Mouse (Mus musculus) forebrain, embryonic 12.5 days (tissue): ENCODE measurements at regions not wholly inside any gene's neighbourhood (a gene's known extent, or its start where the extent isn't known, plus 50 kb on each side); places are given as distances from the start of the nearest gene placed in this dataset.

Source experiments
- ATAC-seq: fragments of 200-750 bp; cut with Nextera tagmentation; 2 replicates; pipeline ENCODE4 v1.8.0; 2017; ENCODE audit warnings: moderate TSS enrichment; ENCODE audit not compliant: low FRiP score
- H3K27ac ChIP-seq: fragments of 300-500 bp; sonication (generic); 2 replicates; pipeline ENCODE4 v1.5.1; 2016; ENCODE audit warnings: mild to moderate bottlenecking
- H3K27me3 ChIP-seq: fragments of 300-500 bp; sonication (generic); 2 replicates; pipeline ENCODE4 v1.6.1; 2016; ENCODE audit warnings: mild to moderate bottlenecking
- H3K36me3 ChIP-seq: fragments of 300-500 bp; sonication (generic); replicated peaks from 2 replicates; pipeline ENCODE4 v1.6.1; 2016; ENCODE audit warnings: mild to moderate bottlenecking
- H3K4me1 ChIP-seq: fragments of 300-500 bp; sonication (generic); 2 replicates; pipeline ENCODE4 v1.6.1; 2016
- H3K4me2 ChIP-seq: fragments of 300-500 bp; sonication (generic); 2 replicates; pipeline ENCODE4 v1.6.1; 2016; ENCODE audit warnings: mild to moderate bottlenecking, moderate library complexity
- H3K4me3 ChIP-seq: fragments of 300-500 bp; sonication (generic); replicated peaks from 2 replicates; pipeline ENCODE4 v1.5.1; 2016; ENCODE audit warnings: mild to moderate bottlenecking
- H3K9ac ChIP-seq: fragments of 300-500 bp; sonication (generic); 2 replicates; pipeline ENCODE4 v1.6.1; 2016; ENCODE audit warnings: mild to moderate bottlenecking
- H3K9me3 ChIP-seq: fragments of 300-500 bp; sonication (generic); 2 replicates; pipeline ENCODE4 v1.6.1; 2016
- WGBS: fragments of 180-500 bp; shearing (Covaris S2); methylation state at CpG from one replicate; pipeline ENCODE4 v1.1.7; 2016; 5-methylcytosine and 5-hydroxymethylcytosine counted together

GRCm38 (mm10) chr15:37166744-37167143 is 159.2 kb upstream of the Zfp706 start:
- Histone ChIP-seq H3K4me2 (no peak overlapping the region), H3K4me1 (no peaks in the 10 kb centered on the region), H3K4me3 (no peak overlapping the region), H3K9ac (no peak overlapping the region), H3K9me3 (no peaks in the 10 kb centered on the region), H3K36me3 (no peaks in the 10 kb centered on the region), H3K27me3 (no peaks in the 10 kb centered on the region), H3K27ac (no peak overlapping the region)
- WGBS: 79% methylated on average over 3 of the region's 3 CpGs
- ATAC-seq: no peak

- Histone ChIP-seq H3K4me1 (no peaks in the 10 kb centered on the region), H3K4me3 (no peak overlapping the region), H3K27ac (no peak overlapping the region), H3K36me3 (no peaks in the 10 kb centered on the region), H3K9me3 (no peaks in the 10 kb centered on the region), H3K27me3 (no peaks in the 10 kb centered on the region), H3K4me2 (no peak overlapping the region), H3K9ac (no peak overlapping the region)
- no peak for ATAC-seq
- 29% methylated on average over 12 of the region's 12 CpGs for WGBS
Measured at GRCm38 (mm10) chr15:37165887-37166507, 158.4 kb upstream of the Zfp706 start.

- Histone ChIP-seq H3K4me3 (no peak overlapping the region), H3K27ac (no peak overlapping the region), H3K9me3 (no peaks in the 10 kb centered on the region), H3K4me2 (no peak overlapping the region), H3K9ac (no peak overlapping the region), H3K4me1 (no peaks in the 10 kb centered on the region), H3K36me3 (no peaks in the 10 kb centered on the region), H3K27me3 (no peaks in the 10 kb centered on the region)
- WGBS: 46% methylated on average over 2 of the region's 2 CpGs
- ATAC-seq: no peak
Measured at GRCm38 (mm10) chr15:37165216-37165615, 157.6 kb upstream of the Zfp706 start.

DNA sequence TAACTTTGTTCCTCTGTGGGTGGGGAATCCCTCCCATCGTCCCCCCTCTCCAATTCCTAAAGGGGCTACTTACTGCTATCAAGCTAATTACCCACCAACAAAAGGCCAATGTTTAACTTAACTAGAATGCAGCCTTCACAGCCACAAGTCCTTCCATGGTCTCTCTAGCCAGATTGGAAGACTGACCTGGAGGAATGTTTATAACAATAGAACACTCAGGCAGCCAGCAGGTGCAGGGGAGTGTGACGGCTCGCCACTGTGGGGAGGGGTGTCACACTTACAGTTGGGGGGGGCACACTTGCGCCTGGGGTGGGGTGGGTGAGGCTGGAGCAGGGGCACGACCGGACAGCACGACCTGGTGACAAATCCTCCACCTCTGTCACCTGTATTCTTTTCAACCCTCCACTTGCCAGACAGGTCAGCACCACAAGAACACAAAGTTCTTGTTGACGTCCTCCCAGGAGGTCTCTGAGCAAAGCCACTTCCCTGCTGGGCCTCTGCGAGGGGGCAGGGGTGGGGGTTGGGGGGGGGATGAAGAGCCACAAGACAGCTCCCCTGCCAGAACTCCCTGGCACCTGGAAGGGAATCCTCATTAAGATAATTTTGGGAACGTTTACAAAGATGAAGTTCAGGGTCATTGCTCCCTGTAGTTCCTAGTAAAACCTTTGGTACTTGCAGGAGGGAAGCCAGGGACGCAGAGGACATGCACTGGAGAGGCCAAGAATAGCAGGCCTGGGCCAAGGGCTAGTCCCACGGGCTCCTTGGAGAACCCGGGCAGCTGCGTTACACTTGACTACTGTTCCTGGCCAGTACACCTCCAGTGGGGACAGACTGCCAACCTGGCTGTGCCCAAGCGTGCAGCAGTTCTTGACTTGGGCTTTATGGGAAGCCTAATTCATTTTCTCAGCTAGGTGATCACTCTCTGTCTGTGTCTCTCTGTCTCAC is 156.9 kb upstream of the Zfp706 start:
- Histone ChIP-seq H3K27me3 (no peaks in the 10 kb centered on the region), H3K27ac (no peak overlapping the region), H3K36me3 (no peaks in the 10 kb centered on the region), H3K4me3 (no peak overlapping the region), H3K4me1 (no peaks in the 10 kb centered on the region), H3K9me3 (no peaks in the 10 kb centered on the region), H3K9ac (no peak overlapping the region), H3K4me2 (no peak overlapping the region)
- no peak for ATAC-seq
- 21% methylated on average over 15 of the region's 15 CpGs for WGBS

DNA sequence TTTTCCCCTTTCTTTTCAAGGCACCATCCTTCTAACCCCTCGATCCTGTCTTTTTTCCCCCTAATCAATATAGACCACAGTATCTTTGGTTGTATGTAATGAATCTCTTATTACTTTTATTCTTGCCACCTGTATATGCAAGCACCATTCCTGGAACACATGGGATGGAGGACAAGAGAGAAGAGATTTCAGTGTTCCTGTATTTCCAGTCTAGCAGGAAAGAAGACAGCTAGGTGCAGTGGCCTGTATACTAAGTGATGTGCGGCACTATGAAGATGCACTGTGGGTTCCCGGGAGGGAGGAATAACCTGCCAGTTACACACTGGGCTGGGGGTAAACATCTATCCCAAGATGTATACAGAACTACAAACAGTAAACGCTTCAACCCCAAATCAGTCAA is 152.4 kb upstream of the Zfp706 start:
- Histone ChIP-seq H3K27ac (no peak overlapping the region), H3K4me2 (no peak overlapping the region), H3K27me3 (no peaks in the 10 kb centered on the region), H3K9ac (no peak overlapping the region), H3K9me3 (no peaks in the 10 kb centered on the region), H3K36me3 (no peaks in the 10 kb centered on the region), H3K4me1 (peaks cover 6% of the 10 kb centered on the region), H3K4me3 (no peak overlapping the region)
- 77% methylated on average over 4 of the region's 4 CpGs for WGBS
- no peak for ATAC-seq

DNA sequence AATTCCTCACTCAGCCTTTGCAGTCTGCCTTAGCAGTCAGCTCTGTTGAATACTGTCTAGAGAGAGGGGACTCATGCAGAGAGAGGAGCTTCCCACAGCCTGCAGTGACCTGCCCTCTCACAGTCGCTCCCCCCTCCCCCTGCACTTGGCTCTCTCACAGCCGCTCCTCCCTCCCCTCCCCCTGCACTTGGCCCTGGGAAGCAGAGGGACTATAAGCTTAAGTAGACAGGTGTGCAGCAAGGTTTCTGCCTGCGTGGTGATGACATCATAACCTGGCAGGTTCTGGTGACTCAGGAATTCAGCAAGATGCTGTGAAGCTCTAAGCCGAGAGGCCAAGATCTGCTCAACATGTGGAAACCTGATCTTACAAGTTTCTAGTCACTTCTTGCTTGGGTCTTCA is 151.8 kb upstream of the Zfp706 start:
- peaks cover 6% of the 10 kb centered on the region for H3K4me1 ChIP-seq
- H3K27ac ChIP-seq: no peak overlapping the region
- WGBS: 9% methylated on average over 4 of the region's 4 CpGs
- no peaks in the 10 kb centered on the region for H3K9me3 ChIP-seq
- H3K27me3 ChIP-seq: no peaks in the 10 kb centered on the region
- H3K4me3 ChIP-seq: no peak overlapping the region
- H3K36me3 ChIP-seq: no peaks in the 10 kb centered on the region
- no peak overlapping the region for H3K4me2 ChIP-seq
- 0 out of 2 replicates have a peak, but pooled peaks have one; percentile 36 for ATAC-seq
- no peak overlapping the region for H3K9ac ChIP-seq

GRCm38 (mm10) chr15:37157386-37157785 is 149.8 kb upstream of the Zfp706 start:
- no peak overlapping the region for H3K4me2 ChIP-seq

DNA sequence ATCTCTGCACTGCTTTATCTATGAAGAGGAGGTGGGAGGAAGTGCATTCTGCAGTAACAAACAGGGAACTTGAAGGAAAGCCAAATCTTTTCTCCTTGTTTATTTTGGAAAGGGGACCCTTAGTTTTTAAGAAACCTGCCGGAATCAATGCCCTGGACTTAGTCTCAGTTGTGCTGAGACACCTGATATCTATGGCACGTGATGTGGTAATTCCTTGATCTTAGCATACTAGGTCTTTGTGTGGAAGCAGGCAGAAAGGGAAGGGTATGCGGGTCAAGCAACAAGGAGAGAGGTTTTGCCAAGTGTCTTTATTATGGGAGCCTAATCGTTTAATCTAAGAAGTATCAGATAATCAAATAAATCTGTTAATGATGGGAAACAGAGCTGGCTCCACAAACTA is 147.4 kb upstream of the Zfp706 start:
- H3K4me2 ChIP-seq: no peak overlapping the region
- no peak overlapping the region for H3K27ac ChIP-seq
- H3K27me3 ChIP-seq: no peaks in the 10 kb centered on the region
- H3K9me3 ChIP-seq: no peaks in the 10 kb centered on the region
- no peaks in the 10 kb centered on the region for H3K36me3 ChIP-seq
- WGBS: 92% methylated on average over 4 of the region's 4 CpGs
- no peak overlapping the region for H3K9ac ChIP-seq
- H3K4me1 ChIP-seq: peaks cover 6% of the 10 kb centered on the region
- no peak for ATAC-seq
- no peak overlapping the region for H3K4me3 ChIP-seq

More at GRCm38 (mm10) chr15:37157386-37157785, 149.8 kb upstream of the Zfp706 start:
- H3K4me3 ChIP-seq: no peak overlapping the region
- H3K27me3 ChIP-seq: no peaks in the 10 kb centered on the region
- H3K4me1 ChIP-seq: peaks cover 6% of the 10 kb centered on the region
- no peak overlapping the region for H3K9ac ChIP-seq
- WGBS: 65% methylated on average over 4 of the region's 4 CpGs
- H3K36me3 ChIP-seq: no peaks in the 10 kb centered on the region
- H3K27ac ChIP-seq: no peak overlapping the region
- no peaks in the 10 kb centered on the region for H3K9me3 ChIP-seq
- ATAC-seq: no peak

GRCm38 (mm10) chr15:37153177-37153576 is 145.6 kb upstream of the Zfp706 start:
- Histone ChIP-seq H3K9me3 (no peaks in the 10 kb centered on the region), H3K4me1 (no peaks in the 10 kb centered on the region), H3K27me3 (no peaks in the 10 kb centered on the region), H3K27ac (no peak overlapping the region), H3K9ac (no peak overlapping the region), H3K4me2 (no peak overlapping the region), H3K36me3 (no peaks in the 10 kb centered on the region), H3K4me3 (no peak overlapping the region)
- no peak for ATAC-seq
- WGBS: 80% methylated on average over 6 of the region's 6 CpGs

DNA sequence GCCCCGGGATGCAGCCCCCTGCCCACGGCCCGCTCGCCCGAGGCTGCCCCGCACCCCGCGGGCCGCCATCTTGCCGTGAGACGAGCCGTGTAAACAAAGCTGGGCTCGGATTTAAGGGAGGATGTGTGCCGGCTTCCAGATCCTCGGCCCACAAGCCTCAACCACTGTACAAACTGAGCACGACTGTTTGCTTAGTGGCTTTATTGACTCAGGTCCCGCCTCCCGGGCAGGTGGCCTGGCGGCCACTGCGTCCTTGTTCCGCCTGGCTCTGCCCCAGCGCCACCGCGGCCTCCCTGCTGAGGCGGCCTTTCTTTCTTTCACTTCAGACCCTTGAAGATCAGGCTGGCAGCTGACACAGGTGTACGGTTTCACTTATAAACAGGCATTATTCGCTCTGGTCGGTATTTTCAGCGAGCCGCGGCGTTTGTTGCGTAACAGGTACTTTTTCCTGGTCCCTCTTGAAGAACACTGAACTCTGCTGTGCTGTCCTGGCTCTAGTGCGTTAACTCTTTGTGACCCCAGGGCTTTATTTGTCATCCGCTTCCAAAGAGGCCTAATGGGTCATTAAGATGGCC is 128.1 kb upstream of the Zfp706 start:
- Histone ChIP-seq H3K9me3 (no peaks in the 10 kb centered on the region), H3K4me3 (peak overlapping the region; percentile 50), H3K27me3 (no peaks in the 10 kb centered on the region), H3K4me2 (peak overlapping the region; percentile 69), H3K9ac (peak overlapping the region; percentile 72), H3K4me1 (peaks cover 17% of the 10 kb centered on the region), H3K27ac (peak overlapping the region; percentile 74), H3K36me3 (no peaks in the 10 kb centered on the region)
- peak; percentile 82 for ATAC-seq
- WGBS: 1% methylated on average over 35 of the region's 35 CpGs

DNA sequence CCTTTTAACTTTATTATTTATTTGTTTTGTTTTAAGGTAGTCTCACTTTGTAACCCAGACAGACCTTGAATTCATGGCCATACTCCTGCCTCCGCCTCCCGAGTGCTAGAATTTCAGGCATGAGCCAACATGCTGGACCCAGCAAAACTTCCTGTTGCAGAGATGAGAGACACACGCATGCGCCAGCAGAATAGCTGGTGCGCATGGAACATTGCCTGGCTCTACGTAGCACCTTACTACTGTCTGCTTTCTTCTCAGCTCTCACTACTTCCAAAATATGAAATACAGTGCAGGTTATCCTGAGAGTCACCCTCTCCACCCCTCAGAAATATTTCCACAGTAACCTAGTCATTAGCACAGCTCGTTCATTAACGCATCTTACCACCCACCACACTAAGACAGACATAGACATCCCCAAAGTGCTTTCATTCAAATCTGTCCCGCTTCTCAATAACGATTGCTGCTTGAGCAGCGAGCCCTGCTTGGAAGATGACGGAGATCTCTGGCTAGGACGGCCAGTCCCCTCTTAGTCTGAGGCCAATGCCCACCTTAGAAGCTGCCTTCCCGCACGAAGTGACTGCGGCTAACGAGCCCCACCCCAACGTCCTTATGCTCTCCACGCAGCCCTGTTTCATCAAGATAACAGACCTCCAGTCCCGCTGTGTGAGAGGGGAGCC is 127.5 kb upstream of the Zfp706 start:
- Histone ChIP-seq H3K27me3 (no peaks in the 10 kb centered on the region), H3K36me3 (no peaks in the 10 kb centered on the region), H3K27ac (peak overlapping the region; percentile 74), H3K4me3 (peak overlapping the region; percentile 50), H3K4me1 (peaks cover 17% of the 10 kb centered on the region), H3K4me2 (peak overlapping the region; percentile 69), H3K9ac (peak overlapping the region; percentile 72), H3K9me3 (no peaks in the 10 kb centered on the region)
- 25% methylated on average over 20 of the region's 20 CpGs for WGBS
- peak; percentile 28; the same call in 1 of the 2 replicates for ATAC-seq

GRCm38 (mm10) chr15:37134386-37134785 is 126.8 kb upstream of the Zfp706 start:
- H3K4me1 ChIP-seq: peaks cover 17% of the 10 kb centered on the region
- WGBS: 38% methylated on average over 4 of the region's 4 CpGs
- H3K9ac ChIP-seq: no peak overlapping the region
- H3K9me3 ChIP-seq: no peaks in the 10 kb centered on the region
- ATAC-seq: no peak
- H3K36me3 ChIP-seq: no peaks in the 10 kb centered on the region
- no peak overlapping the region for H3K27ac ChIP-seq
- H3K27me3 ChIP-seq: no peaks in the 10 kb centered on the region
- H3K4me2 ChIP-seq: no peak overlapping the region; the same call in 1 of the 2 replicates
- H3K4me3 ChIP-seq: no peak overlapping the region
